Mouse (Mus musculus): Measurements from ENCODE around the gene Afg3l1.

- TF ChIP-seq CTCF (IDR thresholded peaks at IDR 0.05; ENCODE audit: insufficient read depth, low read depth, low read length) (no peak), POLR2A (IDR thresholded peaks at IDR 0.05; ENCODE audit: insufficient read depth, low read depth, low read length) (no peak)
These were observed 579 bp upstream of the Afg3l1 start for GRCm38 (mm10) chr8:123476911-123477736.
